Mouse (Mus musculus): ENCODE measurements around the gene St7l. TPM values are rescaled to one million over a fixed set of nuclear protein-coding genes. Genes with fewer than 3 reads are reported as not detected.

Gene St7l
- polyA plus RNA-seq, 1 experiment from 2014 or later, result 36.3 TPM

- H3K4me1 ChIP-seq (ENCODE audit: control insufficient read depth, insufficient read depth, low read length), result no peaks in the 10 kb centered on the region
- H3K36me3 ChIP-seq (ENCODE audit: control insufficient read depth, insufficient read depth, low read length), result no peaks in the 10 kb centered on the region
- 95% methylated on average over 3 of the region's 3 CpGs for WGBS
- DNase-seq (ENCODE audit: low spot score, missing footprints), result peak; percentile 73
- no peak for ATAC-seq (ENCODE audit: low FRiP score)
- H3K27ac ChIP-seq (ENCODE audit: low read depth, low read length), result no peak overlapping the region
- H3K9ac ChIP-seq (ENCODE audit: low read length), result no peak overlapping the region
- no peak overlapping the region for H3K4me2 ChIP-seq
- peaks cover 8% of the 10 kb centered on the region for H3K27me3 ChIP-seq (ENCODE audit: control insufficient read depth, insufficient read depth, low read length)
- no peaks in the 10 kb centered on the region for H3K9me3 ChIP-seq (ENCODE audit: control insufficient read depth, low read length)
- no peak overlapping the region for H3K4me3 ChIP-seq (ENCODE audit: low read depth, low read length)
These were observed 90.3 kb downstream of the St7l start for GRCm38 (mm10) chr3:104954137-104954536.

- Histone ChIP-seq H3K27me3 (ENCODE audit: control insufficient read depth, insufficient read depth, low read length) (peaks cover 8% of the 10 kb centered on the region), H3K4me2 (no peak overlapping the region), H3K4me1 (ENCODE audit: control insufficient read depth, insufficient read depth, low read length) (no peaks in the 10 kb centered on the region), H3K9ac (ENCODE audit: low read length) (no peak overlapping the region), H3K36me3 (ENCODE audit: control insufficient read depth, insufficient read depth, low read length) (no peaks in the 10 kb centered on the region), H3K9me3 (ENCODE audit: control insufficient read depth, low read length) (no peaks in the 10 kb centered on the region), H3K4me3 (ENCODE audit: low read depth, low read length) (no peak overlapping the region), H3K27ac (ENCODE audit: low read depth, low read length) (no peak overlapping the region)
- DNase-seq (ENCODE audit: low spot score, missing footprints), result peak; percentile 33
- ATAC-seq (ENCODE audit: low FRiP score), result no peak
- WGBS, result 97% methylated on average over 15 of the region's 15 CpGs
These were observed 90.7 kb downstream of the St7l start for GRCm38 (mm10) chr3:104954551-104954950.

DNA sequence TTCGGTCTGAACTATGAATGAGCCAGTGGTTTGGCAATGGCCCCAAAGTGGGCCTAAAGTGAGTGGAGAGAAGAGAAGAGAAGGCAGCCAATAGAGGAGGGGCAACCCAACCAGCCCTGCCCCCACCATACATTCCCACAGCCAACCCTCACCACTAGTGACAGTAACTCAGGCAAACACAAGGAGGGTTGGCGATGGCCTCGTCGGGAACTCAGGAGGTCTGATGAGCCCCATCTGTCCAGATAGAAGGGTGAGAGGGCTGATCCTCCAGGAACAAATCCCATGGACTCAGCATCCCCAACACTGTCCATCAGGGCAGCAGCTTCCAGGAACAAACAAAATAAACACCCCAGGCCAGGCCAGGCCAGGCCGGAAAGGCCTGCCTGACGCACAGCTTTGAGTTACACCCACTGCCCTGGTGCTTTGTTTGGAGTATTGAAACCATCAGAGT, 92.4 kb downstream of the St7l start:
- no peak overlapping the region for H3K9ac ChIP-seq (ENCODE audit: low read length)
- no peaks in the 10 kb centered on the region for H3K9me3 ChIP-seq (ENCODE audit: control insufficient read depth, low read length)
- no peak overlapping the region for H3K27ac ChIP-seq (ENCODE audit: low read depth, low read length)
- ATAC-seq (ENCODE audit: low FRiP score), result no peak
- H3K4me1 ChIP-seq (ENCODE audit: control insufficient read depth, insufficient read depth, low read length), result peaks cover 3% of the 10 kb centered on the region
- H3K4me2 ChIP-seq, result no peak overlapping the region
- H3K27me3 ChIP-seq (ENCODE audit: control insufficient read depth, insufficient read depth, low read length), result peaks cover 23% of the 10 kb centered on the region
- DNase-seq (ENCODE audit: low spot score, missing footprints), result peak; percentile 83
- WGBS, result 83% methylated on average over 6 of the region's 6 CpGs
- no peaks in the 10 kb centered on the region for H3K36me3 ChIP-seq (ENCODE audit: control insufficient read depth, insufficient read depth, low read length)
- H3K4me3 ChIP-seq (ENCODE audit: low read depth, low read length), result no peak overlapping the region

GRCm38 (mm10) chr3:104960026-104961000, 96.5 kb downstream of the St7l start:
- ATAC-seq (ENCODE audit: low FRiP score), result no peak
- no peak overlapping the region for H3K9ac ChIP-seq (ENCODE audit: low read length)

GRCm38 (mm10) chr3:104961066-104962059, 97.6 kb downstream of the St7l start, which contains the start of gene Wnt2b:
Gene Wnt2b (minus strand): TSS chr3:104961921.
- Histone ChIP-seq H3K4me2 (peak within 1 kb of the TSS; percentile 51), H3K36me3 (ENCODE audit: control insufficient read depth, insufficient read depth, low read length) (no peaks in the 10 kb centered on the region), H3K27ac (ENCODE audit: low read depth, low read length) (no peak within 1 kb of the TSS), H3K4me1 (ENCODE audit: control insufficient read depth, insufficient read depth, low read length) (peaks cover 16% of the 10 kb centered on the region), H3K9ac (ENCODE audit: low read length) (peak within 1 kb of the TSS; percentile 47; the same call in 1 of the 2 replicates), H3K4me3 (ENCODE audit: low read depth, low read length) (peak within 1 kb of the TSS; percentile 38), H3K9me3 (ENCODE audit: control insufficient read depth, low read length) (no peaks in the 10 kb centered on the region), H3K27me3 (ENCODE audit: control insufficient read depth, insufficient read depth, low read length) (peaks cover 62% of the 10 kb centered on the region)
- 2% methylated on average over 62 of the region's 87 CpGs for WGBS
- peak; percentile 94 for DNase-seq (ENCODE audit: low spot score, missing footprints)
- ATAC-seq (ENCODE audit: low FRiP score), result peak; percentile 68

More at GRCm38 (mm10) chr3:104960026-104961000, 96.5 kb downstream of the St7l start:
- Histone ChIP-seq H3K4me3 (ENCODE audit: low read depth, low read length) (0 out of 2 replicates have a peak overlapping the region, but pooled peaks have one; percentile 38), H3K9me3 (ENCODE audit: control insufficient read depth, low read length) (no peaks in the 10 kb centered on the region), H3K4me1 (ENCODE audit: control insufficient read depth, insufficient read depth, low read length) (peaks cover 16% of the 10 kb centered on the region), H3K27me3 (ENCODE audit: control insufficient read depth, insufficient read depth, low read length) (peaks cover 56% of the 10 kb centered on the region), H3K4me2 (peak overlapping the region; percentile 51; the same call in 1 of the 2 replicates), H3K36me3 (ENCODE audit: control insufficient read depth, insufficient read depth, low read length) (no peaks in the 10 kb centered on the region), H3K27ac (ENCODE audit: low read depth, low read length) (no peak overlapping the region)
- DNase-seq (ENCODE audit: low spot score, missing footprints), result peak; percentile 90
- 3% methylated on average over 19 of the region's 19 CpGs for WGBS

DNA sequence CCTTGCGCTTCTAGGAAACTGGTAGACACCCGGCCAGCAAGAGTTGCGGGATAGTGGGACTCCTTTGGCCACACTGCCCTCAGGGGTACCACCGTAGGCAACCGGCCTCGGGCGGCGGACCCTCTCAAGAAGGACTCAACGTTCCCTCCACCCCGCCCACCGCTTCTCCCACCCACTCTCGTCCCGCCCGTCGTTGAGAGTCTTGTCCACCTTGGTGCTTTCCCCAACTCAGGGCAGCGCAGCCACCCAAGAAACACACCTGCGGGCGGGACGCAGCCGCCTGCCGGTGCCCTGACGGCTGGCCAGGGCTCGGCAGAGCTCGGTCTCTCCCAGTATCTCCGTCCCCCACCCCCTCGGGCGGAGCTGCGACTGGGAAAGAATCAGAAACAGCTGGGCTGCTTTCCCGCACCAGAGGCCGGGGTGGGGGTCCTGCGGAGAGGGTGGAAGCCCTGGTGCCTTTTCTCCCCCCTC, 98.4 kb downstream of the St7l start:
- H3K27ac ChIP-seq (ENCODE audit: low read depth, low read length), result no peak overlapping the region
- WGBS, result 1% methylated on average over 31 of the region's 31 CpGs

GRCm38 (mm10) chr3:104962866-104963265, 99.1 kb downstream of the St7l start:
- Histone ChIP-seq H3K9ac (ENCODE audit: low read length) (no peak overlapping the region), H3K4me3 (ENCODE audit: low read depth, low read length) (no peak overlapping the region)
- WGBS, result 5% methylated on average over 5 of the region's 5 CpGs

More for the DNA sequence above, 98.4 kb downstream of the St7l start:
- H3K4me1 ChIP-seq (ENCODE audit: control insufficient read depth, insufficient read depth, low read length), result peaks cover 19% of the 10 kb centered on the region
- DNase-seq (ENCODE audit: low spot score, missing footprints), result peak; percentile 94
- no peak overlapping the region for H3K9ac ChIP-seq (ENCODE audit: low read length)
- ATAC-seq (ENCODE audit: low FRiP score), result peak; percentile 12; the same call in 1 of the 2 replicates
- H3K4me3 ChIP-seq (ENCODE audit: low read depth, low read length), result peak overlapping the region; percentile 38
- peak overlapping the region; percentile 51 for H3K4me2 ChIP-seq
- H3K9me3 ChIP-seq (ENCODE audit: control insufficient read depth, low read length), result no peaks in the 10 kb centered on the region
- peaks cover 62% of the 10 kb centered on the region for H3K27me3 ChIP-seq (ENCODE audit: control insufficient read depth, insufficient read depth, low read length)
- H3K36me3 ChIP-seq (ENCODE audit: control insufficient read depth, insufficient read depth, low read length), result no peaks in the 10 kb centered on the region

More at GRCm38 (mm10) chr3:104962866-104963265, 99.1 kb downstream of the St7l start:
- H3K36me3 ChIP-seq (ENCODE audit: control insufficient read depth, insufficient read depth, low read length), result no peaks in the 10 kb centered on the region
- no peak overlapping the region for H3K4me2 ChIP-seq
- DNase-seq (ENCODE audit: low spot score, missing footprints) (no peak), ATAC-seq (ENCODE audit: low FRiP score) (no peak)
- peaks cover 25% of the 10 kb centered on the region for H3K4me1 ChIP-seq (ENCODE audit: control insufficient read depth, insufficient read depth, low read length)
- H3K9me3 ChIP-seq (ENCODE audit: control insufficient read depth, low read length), result no peaks in the 10 kb centered on the region
- peaks cover 62% of the 10 kb centered on the region for H3K27me3 ChIP-seq (ENCODE audit: control insufficient read depth, insufficient read depth, low read length)
- H3K27ac ChIP-seq (ENCODE audit: low read depth, low read length), result no peak overlapping the region
